Mouse (Mus musculus): Measurements from ENCODE around the gene Elp5.
"Not testable (repeated sequence)": the region's sequence is repeated elsewhere in the genome, so short reads cannot be mapped to it uniquely, and the experiment has no call there.

The Elp5 gene

GRCm38 (mm10) chr11:69982225-69982624 lies at the start of gene Elp5:
Gene Elp5, minus strand, starts transcription at chr11:69982517.
- no peak for DNase-seq (ENCODE audit: low spot score)

GRCm38 (mm10) chr11:70031321-70031670 lies 49.0 kb upstream of the Elp5 start:
- DNase-seq (ENCODE audit: low spot score): no peak

- DNase-seq (ENCODE audit: low spot score): no peak
Observed at GRCm38 (mm10) chr11:70030651-70031320, 48.5 kb upstream of the Elp5 start.

GRCm38 (mm10) chr11:70029829-70030550 lies 47.7 kb upstream of the Elp5 start:
- DNase-seq (ENCODE audit: low spot score): no peak

- peak; percentile 99 for DNase-seq (ENCODE audit: low spot score)
Observed at GRCm38 (mm10) chr11:70029130-70029801, 46.9 kb upstream of the Elp5 start.

- DNase-seq (ENCODE audit: low spot score): no peak
Observed at GRCm38 (mm10) chr11:70028401-70029129, 46.2 kb upstream of the Elp5 start.

GRCm38 (mm10) chr11:70027397-70027796 lies 45.1 kb upstream of the Elp5 start:
- DNase-seq (ENCODE audit: low spot score): peak; percentile 46

- DNase-seq (ENCODE audit: low spot score): peak; percentile 87
Observed at GRCm38 (mm10) chr11:70026689-70027088, 44.4 kb upstream of the Elp5 start.

GRCm38 (mm10) chr11:70024151-70024514 lies 41.8 kb upstream of the Elp5 start:
- DNase-seq (ENCODE audit: low spot score): no peak

- no peak for DNase-seq (ENCODE audit: low spot score)
Observed at GRCm38 (mm10) chr11:70023481-70024150, 41.3 kb upstream of the Elp5 start.

GRCm38 (mm10) chr11:70021264-70022132 lies 39.2 kb upstream of the Elp5 start:
- DNase-seq (ENCODE audit: low spot score): peak; percentile 97

- DNase-seq (ENCODE audit: low spot score): peak; percentile 92
Observed at GRCm38 (mm10) chr11:70020731-70021263, 38.5 kb upstream of the Elp5 start.

GRCm38 (mm10) chr11:70020022-70020631 lies 37.8 kb upstream of the Elp5 start:
- peak; percentile 53 for DNase-seq (ENCODE audit: low spot score)

GRCm38 (mm10) chr11:70019495-70020021 lies 37.2 kb upstream of the Elp5 start:
- DNase-seq (ENCODE audit: low spot score): no peak

GRCm38 (mm10) chr11:70018131-70018990 lies 36.0 kb upstream of the Elp5 start:
- DNase-seq (ENCODE audit: low spot score): peak; percentile 70

- no peak for DNase-seq (ENCODE audit: low spot score)
Observed at GRCm38 (mm10) chr11:70017199-70017767, 35.0 kb upstream of the Elp5 start.

- no peak for DNase-seq (ENCODE audit: low spot score)
Observed at GRCm38 (mm10) chr11:70016669-70017068, 34.4 kb upstream of the Elp5 start, which contains the start of gene Dlg4. Gene Dlg4, plus strand, starts transcription at chr11:70016942.

GRCm38 (mm10) chr11:70016177-70016576 lies 33.9 kb upstream of the Elp5 start:
- not testable (repeated sequence) for DNase-seq (ENCODE audit: low spot score)

Measured in MN1 (cell line).